ENCODE assay signal across 12 mouse cellular contexts in genomic region chr15:12284794-12285534, GRCm38 (mm10). TPM values are rescaled to one million over a fixed set of nuclear protein-coding genes. Genes with fewer than 3 reads are reported as not detected.
DNase-seq lines count a peak whose midpoint lies in the region; ATAC-seq lines count a peak whose summit lies in the region.
"Had no signal": no experiment of that assay in that cellular context is flagged by ENCODE, and none has a peak within 500 bp of the region (broad histone marks: within the 10 kb centered on the region; RNA-seq: fewer than 3 reads in every experiment).

No protein-coding gene starts in this region.

- peak overlapping the region; percentile 10; the same call in 1 of the 2 replicates for H3K27ac ChIP-seq in heart, embryonic 16.5 days (ENCODE audit: low read length)
- H3K27ac ChIP-seq in heart, embryonic 12.5 days (ENCODE audit: poor library complexity, severe bottlenecking) = no peak overlapping the region
- 0 out of 2 replicates have a peak overlapping the region, but pooled peaks have one; percentile 18 for H3K27ac ChIP-seq in embryonic facial prominence, embryonic 15.5 days (replicated peaks)
- H3K27ac ChIP-seq: kidney, embryonic 15.5 days had no signal

- 0 out of 2 replicates have a peak, but pooled peaks cover 3% of the 10 kb centered on the region for H3K9me3 ChIP-seq in heart, embryonic 16.5 days (replicated peaks; ENCODE audit: control insufficient read depth, low read length)
- peaks cover 6% of the 10 kb centered on the region; the same call in 1 of the 2 replicates for H3K9me3 ChIP-seq in heart, embryonic 12.5 days (replicated peaks)
- no peaks in the 10 kb centered on the region for H3K9me3 ChIP-seq in embryonic facial prominence, embryonic 15.5 days (replicated peaks)
- H3K9me3 ChIP-seq: kidney, embryonic 15.5 days had no signal

- H3K4me3 ChIP-seq in heart, embryonic 16.5 days (ENCODE audit: low read length) = no peak overlapping the region
- H3K4me3 ChIP-seq in heart, embryonic 12.5 days = no peak overlapping the region
- H3K4me3 ChIP-seq in embryonic facial prominence, embryonic 15.5 days (replicated peaks) = no peak overlapping the region
- H3K4me3 ChIP-seq: kidney, embryonic 15.5 days had no signal

- peak; percentile 57 for DNase-seq in CD4-positive helper T cell, adult 2 months (ENCODE audit: low read depth, low spot score)
- peak; percentile 61 for DNase-seq in lung, postnatal 10 days
- DNase-seq in cerebellum, adult 9-10 months = no peak
- no peak for DNase-seq in urinary bladder, postnatal 36 days (ENCODE audit: low spot score in 2 of 2)
- DNase-seq: adrenal gland, postnatal 25 days; gastrocnemius, postnatal 10 days had no signal

- no peak overlapping the region for H3K4me2 ChIP-seq in heart, embryonic 16.5 days (ENCODE audit: low read depth, low read length)
- no peak overlapping the region for H3K4me2 ChIP-seq in heart, embryonic 12.5 days
- H3K4me2 ChIP-seq in embryonic facial prominence, embryonic 15.5 days (replicated peaks) = no peak overlapping the region
- H3K4me2 ChIP-seq: kidney, embryonic 15.5 days had no signal

- WGBS in heart, embryonic 16.5 days = 67% methylated on average over 6 of the region's 6 CpGs
- 61% methylated on average over 6 of the region's 6 CpGs for WGBS in heart, embryonic 12.5 days
- 55% methylated on average over 6 of the region's 6 CpGs for WGBS in embryonic facial prominence, embryonic 15.5 days

- no peaks in the 10 kb centered on the region for H3K27me3 ChIP-seq in heart, embryonic 16.5 days (ENCODE audit: control insufficient read depth, insufficient read depth, low read length)
- H3K27me3 ChIP-seq in heart, embryonic 12.5 days (replicated peaks) = no peaks in the 10 kb centered on the region
- H3K27me3 ChIP-seq in embryonic facial prominence, embryonic 15.5 days = no peaks in the 10 kb centered on the region
- H3K27me3 ChIP-seq: kidney, embryonic 15.5 days had no signal

- no peaks in the 10 kb centered on the region for H3K4me1 ChIP-seq in heart, embryonic 16.5 days (ENCODE audit: control insufficient read depth, insufficient read depth, low read length)
- H3K4me1 ChIP-seq in heart, embryonic 12.5 days (replicated peaks) = 0 out of 2 replicates have a peak, but pooled peaks cover 3% of the 10 kb centered on the region
- no peaks in the 10 kb centered on the region for H3K4me1 ChIP-seq in embryonic facial prominence, embryonic 15.5 days
- H3K4me1 ChIP-seq: kidney, embryonic 15.5 days had no signal

- no peak; the same call in 1 of the 2 replicates for ATAC-seq in heart, embryonic 16.5 days (replicated peaks; ENCODE audit: extremely low read depth, insufficient read depth, low FRiP score)
- ATAC-seq in heart, embryonic 12.5 days (ENCODE audit: insufficient number of reproducible peaks, low FRiP score) = no peak
- peak; percentile 69 for ATAC-seq in embryonic facial prominence, embryonic 15.5 days (ENCODE audit: insufficient number of reproducible peaks, low FRiP score, low TSS enrichment, low read depth)
- ATAC-seq in erythroid progenitor cell, adult 5-6 weeks (replicated peaks; ENCODE audit: low FRiP score, poor library complexity, severe bottlenecking) = no peak

- H3K9ac ChIP-seq in heart, embryonic 16.5 days (ENCODE audit: low read length) = no peak overlapping the region
- no peak overlapping the region for H3K9ac ChIP-seq in heart, embryonic 12.5 days
- H3K9ac ChIP-seq in embryonic facial prominence, embryonic 15.5 days = no peak overlapping the region
- H3K9ac ChIP-seq: kidney, embryonic 15.5 days had no signal

- no peaks in the 10 kb centered on the region for H3K36me3 ChIP-seq in heart, embryonic 16.5 days (ENCODE audit: control insufficient read depth, insufficient read depth)
- H3K36me3 ChIP-seq in heart, embryonic 12.5 days = no peaks in the 10 kb centered on the region
- no peaks in the 10 kb centered on the region for H3K36me3 ChIP-seq in embryonic facial prominence, embryonic 15.5 days
- H3K36me3 ChIP-seq: kidney, embryonic 15.5 days had no signal

RNA-seq across cellular contexts. Expression of gene Golph3, which starts 36.3 kb away (rescaled TPM):
- polyA plus RNA-seq in heart, embryonic 16.5 days (2015; fragmentation: Nextera tagmentation; extraction: Ambion mirVana) = 61.3 and 67.6 TPM in 2 replicates
- 92.2 and 92.5 TPM in 2 replicates for polyA plus RNA-seq in heart, embryonic 12.5 days (2016; fragmentation: Nextera tagmentation; extraction: Ambion mirVana)
- polyA plus RNA-seq in embryonic facial prominence, embryonic 15.5 days (2015; fragmentation: Nextera tagmentation; extraction: Ambion mirVana) = 91.9 and 93.5 TPM in 2 replicates
- total RNA-seq in erythroid progenitor cell, adult 5-6 weeks (2015; ENCODE audit: low replicate concordance) = 89.7 and 95.2 TPM in 2 replicates
- 68.7 and 76.9 TPM in 2 replicates for total RNA-seq in erythroid progenitor cell, adult 5-6 weeks (2017; ENCODE audit: low replicate concordance)

RNA-seq across cellular contexts. Expression of gene 1810049J17Rik, which starts 36.7 kb away (rescaled TPM):
- 0.75 TPM in 1 of 2 replicates, not detected in the other for polyA plus RNA-seq in heart, embryonic 16.5 days (2015; fragmentation: Nextera tagmentation; extraction: Ambion mirVana)
- polyA plus RNA-seq in heart, embryonic 12.5 days (2016; fragmentation: Nextera tagmentation; extraction: Ambion mirVana) = 0.50 and 0.73 TPM in 2 replicates
- polyA plus RNA-seq in embryonic facial prominence, embryonic 15.5 days (2015; fragmentation: Nextera tagmentation; extraction: Ambion mirVana) = 2.6 TPM in 1 of 2 replicates, not detected in the other
- total RNA-seq in erythroid progenitor cell, adult 5-6 weeks (2015; ENCODE audit: low replicate concordance) = not detected in 2 replicates
- total RNA-seq in erythroid progenitor cell, adult 5-6 weeks (2017; ENCODE audit: low replicate concordance) = not detected in 2 replicates
- total RNA-seq: adrenal gland, postnatal 25 days; gastrocnemius, postnatal 10 days; liver, adult 2 months had no signal
- polyA plus RNA-seq: kidney, embryonic 15.5 days; liver, adult 2 months had no signal

Comparison
In these comparisons a context has a peak if more than half of its experiments do, and no peak if none do; other contexts are left out.
1. DNase-seq: peak in CD4-positive helper T cell, adult 2 months (single experiment) and lung, postnatal 10 days (single experiment); none in cerebellum, adult 9-10 months (single experiment) and urinary bladder, postnatal 36 days (0 of 2).